Mouse (Mus musculus) layer of hippocampus, postnatal 10 days (tissue): ENCODE measurements around the gene Zfp708. TPM values are rescaled to one million over a fixed set of nuclear protein-coding genes. Genes with fewer than 3 reads are reported as not detected.
A peak's percentile ranks its signal among the peaks of the same experiment; 100 is the strongest.
"Not testable (repeated sequence)": the region's sequence is repeated elsewhere in the genome, so short reads cannot be mapped to it uniquely, and the experiment has no call there.

ENCODE experiments used
- DNase-seq, 2 experiments: peaks; one replicate each; pipeline ENCODE4 v3.0.0; 2021; ENCODE audit warnings: low spot score in 2 of 2
- long read RNA-seq: library from polyadenylated mRNA; stranded (forward); transcript quantifications from one replicate; pipeline ENCODE4 v2.0.0, GENCODE M21; 2023
- total RNA-seq, 2 experiments: library from RNA; stranded (reverse); gene quantifications; 2 replicates each; pipeline ENCODE4 v1.2.3; 2021

Zfp708 gene
- total RNA-seq = 1 to 10 TPM; 2.9 to 4.1 TPM
- long read RNA-seq, partial matches to known transcripts = 2 of 2 reads
- long read RNA-seq, other reads (novel, unspliced or antisense) = 0 of 2 reads

- no peak for DNase-seq
Measured at GRCm38 (mm10) chr13:67097876-67098275, at the start of gene Zfp708. TSS of gene Zfp708 (minus strand) at chr13:67097976.

DNA sequence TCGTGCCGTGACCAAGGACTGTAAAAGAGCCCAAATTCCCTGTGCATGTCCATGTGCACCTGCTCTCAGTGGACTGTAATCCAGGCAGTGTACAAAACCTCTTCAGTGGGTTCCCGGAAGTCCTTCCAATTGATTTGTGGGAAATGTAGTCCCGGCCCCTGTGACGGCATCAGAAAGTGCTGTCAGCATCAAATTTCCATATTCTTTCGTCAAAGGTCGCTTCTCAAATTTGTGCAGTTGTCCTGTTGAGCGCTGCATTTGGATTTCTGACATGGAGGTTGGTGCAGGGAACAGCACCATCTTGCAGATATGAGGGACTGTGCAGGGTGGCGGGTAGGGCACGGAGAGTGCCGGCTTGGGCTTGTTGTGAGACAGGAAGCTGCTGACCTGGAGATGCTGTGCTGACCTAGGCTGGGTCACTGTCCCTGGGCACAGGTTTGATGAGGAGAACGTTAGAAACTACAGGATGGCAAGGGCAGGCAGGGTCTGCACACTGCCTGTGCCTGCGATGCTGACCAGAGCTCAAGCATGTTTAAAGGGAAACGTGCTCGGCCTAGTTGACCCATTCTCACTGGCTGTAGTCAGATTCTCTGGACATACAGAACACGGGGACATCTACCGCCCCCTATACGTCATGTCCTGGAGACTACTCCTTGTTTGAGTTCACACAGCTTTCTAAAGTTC is 30.4 kb upstream of the Zfp708 start:
- DNase-seq = peak; percentile 81 to 82

- DNase-seq = not testable (repeated sequence)
Measured at GRCm38 (mm10) chr13:67127507-67127906, 29.7 kb upstream of the Zfp708 start.

DNA sequence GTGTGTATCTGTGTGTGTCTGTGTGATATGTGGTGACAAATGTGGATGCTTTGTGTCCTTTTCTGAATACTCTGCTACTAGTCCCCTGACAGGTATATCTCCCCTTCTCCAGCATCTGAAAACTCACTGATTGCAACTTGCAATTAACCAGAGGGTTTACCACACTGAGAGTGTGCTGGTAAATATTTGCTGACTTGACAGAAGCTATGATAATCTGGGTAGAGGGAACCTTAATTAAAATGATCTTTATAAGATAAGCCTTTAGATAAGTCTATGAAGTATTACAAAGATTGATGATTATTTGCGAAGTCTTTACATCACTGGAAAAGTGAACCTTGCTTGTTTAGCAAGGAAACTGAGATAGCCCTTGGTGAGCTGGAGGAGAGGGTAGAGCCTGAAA is 26.7 kb upstream of the Zfp708 start:
- DNase-seq = no peak

DNA sequence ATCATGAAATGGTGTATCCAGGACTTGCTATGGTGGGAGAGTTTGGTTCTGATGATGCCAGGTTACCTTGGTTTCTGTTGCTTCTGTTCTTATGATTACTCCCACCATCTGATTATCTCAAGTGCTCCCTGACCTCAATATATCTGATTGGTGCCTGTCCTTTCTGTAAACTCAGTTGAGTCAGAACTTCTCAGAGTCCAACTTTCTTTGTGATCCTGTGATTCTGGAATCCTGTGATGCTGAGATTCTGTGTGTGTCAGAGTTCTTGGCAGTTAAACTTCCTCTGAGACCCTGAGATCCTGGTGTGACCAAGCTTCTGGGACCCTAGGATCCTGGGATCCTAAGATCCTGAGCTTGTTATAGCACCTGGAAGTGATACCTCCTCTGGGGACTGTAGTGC is 23.6 kb upstream of the Zfp708 start, which contains the start of gene Zfp759:
Gene Zfp759 (plus strand): TSS at position 301 of the 400 bp plus-strand sequence.
- DNase-seq = not testable (repeated sequence)

DNA sequence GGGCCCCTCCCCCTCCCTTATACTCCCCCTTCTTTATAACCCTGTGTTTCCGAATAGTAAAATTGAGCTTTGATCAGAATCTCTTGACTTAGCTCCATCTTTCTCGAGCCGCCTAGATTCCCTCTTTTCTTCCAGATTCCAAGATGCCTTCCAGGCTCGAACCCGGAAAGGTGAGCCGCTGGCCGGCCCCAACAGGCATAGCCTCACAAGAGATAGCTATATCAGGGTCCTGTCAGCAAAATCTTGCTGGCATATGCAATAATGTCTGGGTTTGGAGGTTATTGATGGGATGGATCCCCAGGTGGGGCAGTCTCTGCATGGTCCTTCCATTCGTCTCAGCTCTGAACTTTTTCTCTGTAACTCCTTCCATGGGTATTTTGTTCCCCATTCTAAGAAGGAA is 18.4 kb upstream of the Zfp708 start, which contains the start of gene Rslcan18:
Gene Rslcan18 (minus strand): TSS at position 101 of the 400 bp plus-strand sequence.
- DNase-seq = not testable (repeated sequence)

DNA sequence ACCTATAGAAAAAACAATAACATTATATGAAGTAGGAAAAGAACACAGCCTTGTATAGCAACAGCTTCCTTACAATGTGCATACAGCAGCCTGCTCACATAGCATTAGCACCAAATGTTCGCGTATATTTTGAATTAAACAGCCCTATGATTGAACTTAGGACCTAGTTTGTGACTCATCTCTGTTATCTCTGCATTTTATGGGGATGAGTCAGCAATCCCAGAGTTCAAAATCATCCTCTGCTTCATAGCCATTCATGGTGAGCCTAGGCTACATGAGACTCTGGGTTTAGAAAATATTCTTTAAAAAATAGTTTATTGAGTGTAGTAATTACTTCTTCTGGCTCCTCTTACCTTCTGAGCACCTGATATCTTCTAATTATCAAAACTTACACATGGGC is 15.5 kb upstream of the Zfp708 start:
- no peak for DNase-seq

DNA sequence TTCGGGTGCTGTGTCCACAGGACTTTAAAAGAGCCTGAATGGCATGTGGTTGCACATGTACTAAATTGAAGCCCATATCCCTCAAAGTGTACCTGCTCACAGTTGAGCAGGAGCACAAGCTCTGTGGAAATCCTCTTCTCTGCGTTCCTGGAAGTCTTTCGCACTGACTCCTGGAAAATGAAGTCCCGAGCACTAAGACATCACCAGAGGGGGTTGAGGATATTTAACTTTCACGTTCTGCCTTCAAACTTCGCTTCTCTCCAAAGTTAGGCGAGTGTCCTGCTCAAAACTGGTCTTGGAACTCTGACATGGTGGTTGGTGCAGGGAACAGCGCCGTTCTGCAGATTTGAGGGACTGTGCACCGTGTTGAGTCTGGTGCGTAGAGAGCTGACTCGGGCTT is 14.3 kb upstream of the Zfp708 start:
- DNase-seq = peak in 1 of 2 experiments; percentile 16

GRCm38 (mm10) chr13:67108821-67109206 is 11.0 kb upstream of the Zfp708 start:
- DNase-seq = peak; percentile 12 to 27

GRCm38 (mm10) chr13:67108194-67108820 is 10.5 kb upstream of the Zfp708 start, which contains the start of gene Gm28557:
TSS of gene Gm28557 (minus strand) at chr13:67108604.
- peak; percentile 89 to 91 for DNase-seq

DNA sequence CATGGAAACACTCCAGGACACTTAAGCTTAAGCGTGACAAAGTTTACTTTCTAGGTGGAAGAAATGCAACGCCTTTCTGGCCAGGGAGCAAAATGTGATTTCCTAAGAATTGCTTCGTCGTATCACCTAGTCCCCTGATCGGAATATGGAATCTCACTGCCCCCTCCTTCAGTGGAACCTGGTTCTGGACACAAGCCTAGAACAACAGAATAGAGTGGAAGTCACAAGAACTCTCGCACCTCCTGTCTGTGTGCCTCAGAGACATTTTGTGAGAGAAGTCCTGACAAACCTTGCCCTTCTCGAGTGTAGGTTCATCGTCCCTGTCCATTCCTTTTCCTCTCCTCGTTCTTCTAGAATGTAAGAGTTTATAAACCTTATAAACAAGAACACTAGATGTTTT is 9.9 kb upstream of the Zfp708 start:
- DNase-seq = no peak

- no peak for DNase-seq
Measured at GRCm38 (mm10) chr13:67090154-67090553, 7.6 kb downstream of the Zfp708 start.

DNA sequence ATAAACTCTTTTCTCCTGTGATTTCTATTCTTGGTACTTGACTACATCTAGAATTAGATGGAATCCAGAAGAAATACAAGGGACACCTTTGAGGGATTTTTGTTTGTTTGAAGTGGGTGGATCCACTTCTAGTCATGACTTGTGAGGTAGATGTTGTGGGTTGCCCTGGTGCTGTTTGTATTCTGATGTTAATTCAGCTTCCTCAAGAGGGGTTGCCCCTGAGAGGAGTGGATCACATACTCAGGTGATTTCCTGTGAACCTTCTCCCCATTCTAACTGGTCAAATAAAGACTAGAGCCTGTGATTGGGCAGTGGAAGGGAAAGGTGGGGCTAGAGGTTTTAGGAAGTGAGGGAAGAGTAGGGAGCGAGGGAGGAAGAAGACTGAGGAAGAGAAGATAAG is 15.8 kb downstream of the Zfp708 start:
- DNase-seq = no peak

GRCm38 (mm10) chr13:67081142-67081713 is 16.5 kb downstream of the Zfp708 start:
- peak; percentile 56 to 67 for DNase-seq

DNA sequence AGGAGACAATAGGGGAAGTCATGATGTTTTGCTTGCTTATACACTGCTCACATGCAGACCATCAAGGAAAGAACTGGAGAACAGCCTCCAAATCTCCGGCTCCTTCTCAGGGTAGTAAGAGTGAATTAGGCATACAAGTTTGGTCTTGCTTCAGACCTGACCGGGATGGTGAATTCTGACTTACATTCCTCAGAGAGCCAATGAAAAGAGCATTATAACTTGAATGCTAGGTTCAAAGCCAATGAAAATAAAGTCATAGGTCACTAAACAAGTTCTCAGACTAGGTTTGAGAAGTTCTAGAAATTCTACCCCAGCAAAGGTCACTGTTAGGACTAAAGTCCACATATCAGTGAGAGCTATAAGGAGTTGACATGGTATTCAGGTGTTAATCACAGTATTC is 20.5 kb downstream of the Zfp708 start:
- no peak for DNase-seq

GRCm38 (mm10) chr13:67072786-67073185 is 25.0 kb downstream of the Zfp708 start:
- no peak for DNase-seq

- no peak for DNase-seq
Measured at GRCm38 (mm10) chr13:67065386-67065785, 32.4 kb downstream of the Zfp708 start.

DNA sequence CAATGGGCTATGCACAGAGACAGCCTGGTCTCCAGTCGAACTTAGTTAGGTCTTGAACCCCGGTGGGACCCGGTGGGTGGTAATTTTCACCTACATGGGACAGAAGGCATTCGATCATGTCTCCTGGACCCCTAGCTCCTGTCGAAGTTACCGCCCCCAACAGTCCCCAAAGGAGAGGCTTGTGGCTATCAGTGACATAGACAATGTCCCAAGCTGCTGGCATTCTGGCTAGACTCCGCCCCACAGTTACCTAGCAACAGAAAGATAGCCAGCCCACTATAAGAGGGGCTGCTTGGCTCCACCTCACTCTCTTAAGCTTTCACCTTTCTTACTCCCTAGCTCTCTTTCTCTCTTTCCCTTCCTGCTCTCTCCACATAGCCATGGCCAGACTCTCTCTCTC is 35.3 kb downstream of the Zfp708 start:
- no peak for DNase-seq

GRCm38 (mm10) chr13:67060786-67061358 is 36.9 kb downstream of the Zfp708 start, which contains the start of gene Zfp712:
TSS of gene Zfp712 (minus strand) at chr13:67061170.
- DNase-seq = peak; percentile 90 to 93

GRCm38 (mm10) chr13:67060161-67060785 is 37.5 kb downstream of the Zfp708 start:
- DNase-seq = no peak
